Mouse (Mus musculus) cerebellum, adult 9-11 months (tissue): ENCODE measurements around the gene Slc6a15.
A peak's percentile ranks its signal among the peaks of the same experiment; 100 is the strongest.

ENCODE experiments used
- DNase-seq: peaks from one replicate; pipeline ENCODE4 v3.0.0; 2022

Slc6a15 gene

GRCm38 (mm10) chr10:103367371-103368295, at the start of gene Slc6a15:
TSS of gene Slc6a15 (plus strand) at chr10:103367783.
- DNase-seq = peak; percentile 85

GRCm38 (mm10) chr10:103321941-103322340, 45.6 kb upstream of the Slc6a15 start:
- peak; percentile 24 for DNase-seq

GRCm38 (mm10) chr10:103323386-103323785, 44.2 kb upstream of the Slc6a15 start:
- no peak for DNase-seq

- no peak for DNase-seq
Measured at GRCm38 (mm10) chr10:103334306-103334705, 33.3 kb upstream of the Slc6a15 start.

- no peak for DNase-seq
Measured at GRCm38 (mm10) chr10:103339928-103340327, 27.7 kb upstream of the Slc6a15 start.

GRCm38 (mm10) chr10:103346797-103347196, 20.8 kb upstream of the Slc6a15 start:
- DNase-seq = no peak

- peak; percentile 78 for DNase-seq
Measured at GRCm38 (mm10) chr10:103368296-103369080, 905 bp downstream of the Slc6a15 start.

GRCm38 (mm10) chr10:103369081-103369420, 1.5 kb downstream of the Slc6a15 start:
- DNase-seq = peak; percentile 84

- DNase-seq = no peak
Measured at GRCm38 (mm10) chr10:103402171-103402570, 34.6 kb downstream of the Slc6a15 start.

- no peak for DNase-seq
Measured at GRCm38 (mm10) chr10:103427717-103428116, 60.1 kb downstream of the Slc6a15 start.

GRCm38 (mm10) chr10:103442588-103442987, 75.0 kb downstream of the Slc6a15 start:
- DNase-seq = no peak

- DNase-seq = peak; percentile 8
Measured at GRCm38 (mm10) chr10:103443070-103443469, 75.5 kb downstream of the Slc6a15 start.

- no peak for DNase-seq
Measured at GRCm38 (mm10) chr10:103448340-103448739, 80.8 kb downstream of the Slc6a15 start.

GRCm38 (mm10) chr10:103457896-103458295, 90.3 kb downstream of the Slc6a15 start:
- no peak for DNase-seq
